Mouse (Mus musculus): ENCODE data around the gene Mrps18b. TPM values are rescaled to one million over a fixed set of nuclear protein-coding genes. Genes with fewer than 3 reads are reported as not detected.

Mrps18b gene
- polyA plus RNA-seq, 1 experiment from 2014 or later, result 75.7 TPM

DNA sequence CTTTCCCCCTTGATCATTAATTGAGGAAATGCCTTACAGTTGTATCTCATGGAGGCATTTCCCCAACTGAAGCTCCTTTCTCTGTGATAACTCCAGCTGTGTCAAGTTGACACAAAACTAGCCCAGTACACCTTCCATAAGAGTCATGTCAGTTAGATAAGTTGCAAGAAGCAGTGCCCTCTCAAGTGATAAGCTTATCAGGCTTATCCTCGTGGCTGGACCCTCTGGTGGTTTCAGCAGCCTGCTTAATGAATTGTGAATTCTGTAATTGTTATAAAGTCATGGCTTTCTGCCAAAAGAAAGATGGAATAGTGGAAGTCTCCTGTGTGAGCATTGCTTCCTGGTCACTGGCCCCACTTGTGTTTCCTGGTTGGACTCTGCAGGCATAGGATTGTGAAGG is 11.3 kb upstream of the Mrps18b start:
- H3K9me3 ChIP-seq, result no peaks in the 10 kb centered on the region
- H3K27ac ChIP-seq, result no peak overlapping the region
- WGBS, result 94% methylated on average over 1 of the region's 1 CpGs
- DNase-seq (ENCODE audit: low spot score), result no peak
- no peak overlapping the region for H3K4me3 ChIP-seq
- peaks cover 99% of the 10 kb centered on the region for H3K36me3 ChIP-seq
- H3K4me1 ChIP-seq (replicated peaks), result no peaks in the 10 kb centered on the region
- H3K27me3 ChIP-seq (ENCODE audit: insufficient read depth, poor library complexity, severe bottlenecking), result no peaks in the 10 kb centered on the region

DNA sequence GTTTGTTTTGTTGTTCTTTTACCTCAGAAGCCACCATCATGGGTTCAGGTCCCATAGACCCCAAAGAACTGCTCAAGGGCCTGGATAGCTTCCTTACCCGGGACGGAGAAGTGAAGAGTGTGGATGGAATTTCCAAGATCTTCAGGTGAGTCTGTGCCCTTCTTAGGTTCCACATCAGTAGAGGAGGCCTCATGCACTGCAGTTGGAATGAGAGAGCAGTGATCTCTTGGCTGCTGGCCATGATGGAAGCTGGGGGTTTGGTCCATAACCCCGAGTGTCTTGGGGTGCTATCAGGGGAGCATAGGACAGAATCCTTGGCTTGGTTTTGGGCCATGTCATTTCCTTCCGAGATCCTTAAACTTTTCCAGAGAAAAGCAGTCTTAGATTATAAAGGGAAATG is 7.1 kb upstream of the Mrps18b start:
- no peaks in the 10 kb centered on the region for H3K27me3 ChIP-seq (ENCODE audit: insufficient read depth, poor library complexity, severe bottlenecking)
- no peak overlapping the region for H3K4me3 ChIP-seq
- no peak for DNase-seq (ENCODE audit: low spot score)
- no peak overlapping the region for H3K27ac ChIP-seq
- H3K4me1 ChIP-seq (replicated peaks), result peaks cover 28% of the 10 kb centered on the region
- WGBS, result 94% methylated on average over 4 of the region's 4 CpGs
- H3K36me3 ChIP-seq, result peaks cover 69% of the 10 kb centered on the region
- no peaks in the 10 kb centered on the region for H3K9me3 ChIP-seq

DNA sequence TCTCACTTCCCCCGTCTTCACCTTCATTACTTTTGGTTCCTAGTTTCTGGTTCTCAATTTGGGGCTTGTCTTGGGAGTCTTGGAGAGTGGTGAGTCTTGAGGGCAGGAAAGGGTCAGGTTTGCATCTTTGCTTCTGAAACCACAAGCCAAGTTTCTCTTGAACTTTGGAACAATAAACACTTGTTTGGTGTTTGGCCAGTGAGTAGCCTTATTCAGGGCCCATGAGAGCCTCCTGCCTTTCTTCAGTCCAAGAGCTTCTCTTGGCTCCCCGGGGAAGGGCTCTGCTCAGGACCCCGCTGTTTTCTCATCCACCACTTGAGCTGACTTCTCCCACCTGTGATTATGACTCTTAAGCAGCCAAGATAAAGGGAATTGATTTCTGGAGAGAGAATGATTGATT is 6.4 kb upstream of the Mrps18b start:
- no peak for DNase-seq (ENCODE audit: low spot score)
- 92% methylated on average over 3 of the region's 3 CpGs for WGBS
- no peak overlapping the region for H3K4me3 ChIP-seq
- H3K4me1 ChIP-seq (replicated peaks), result peaks cover 28% of the 10 kb centered on the region
- no peaks in the 10 kb centered on the region for H3K27me3 ChIP-seq (ENCODE audit: insufficient read depth, poor library complexity, severe bottlenecking)
- H3K9me3 ChIP-seq, result no peaks in the 10 kb centered on the region
- H3K36me3 ChIP-seq, result peaks cover 67% of the 10 kb centered on the region
- H3K27ac ChIP-seq, result no peak overlapping the region

DNA sequence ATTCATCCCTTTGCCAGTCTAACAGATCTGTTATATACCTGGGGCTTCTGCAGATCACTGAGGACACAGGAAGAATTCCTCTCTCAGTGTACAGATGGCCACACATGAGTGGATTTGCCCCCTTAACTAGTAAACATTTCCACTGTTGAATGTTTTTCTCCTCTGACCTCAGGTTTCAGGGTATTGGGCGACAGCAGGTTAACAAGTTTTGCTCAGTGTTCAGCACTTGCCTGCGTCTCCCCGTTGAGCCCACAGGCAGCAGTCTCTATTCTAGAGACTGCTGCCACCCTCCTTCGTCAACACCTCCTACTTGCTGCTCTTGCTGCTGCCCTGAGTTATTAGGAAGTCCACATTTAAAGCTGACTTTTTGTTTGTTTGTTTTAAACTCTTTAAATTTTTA is 5.5 kb upstream of the Mrps18b start:
- 91% methylated on average over 4 of the region's 4 CpGs for WGBS
- H3K27ac ChIP-seq, result peak overlapping the region; percentile 40; the same call in 1 of the 2 replicates

DNA sequence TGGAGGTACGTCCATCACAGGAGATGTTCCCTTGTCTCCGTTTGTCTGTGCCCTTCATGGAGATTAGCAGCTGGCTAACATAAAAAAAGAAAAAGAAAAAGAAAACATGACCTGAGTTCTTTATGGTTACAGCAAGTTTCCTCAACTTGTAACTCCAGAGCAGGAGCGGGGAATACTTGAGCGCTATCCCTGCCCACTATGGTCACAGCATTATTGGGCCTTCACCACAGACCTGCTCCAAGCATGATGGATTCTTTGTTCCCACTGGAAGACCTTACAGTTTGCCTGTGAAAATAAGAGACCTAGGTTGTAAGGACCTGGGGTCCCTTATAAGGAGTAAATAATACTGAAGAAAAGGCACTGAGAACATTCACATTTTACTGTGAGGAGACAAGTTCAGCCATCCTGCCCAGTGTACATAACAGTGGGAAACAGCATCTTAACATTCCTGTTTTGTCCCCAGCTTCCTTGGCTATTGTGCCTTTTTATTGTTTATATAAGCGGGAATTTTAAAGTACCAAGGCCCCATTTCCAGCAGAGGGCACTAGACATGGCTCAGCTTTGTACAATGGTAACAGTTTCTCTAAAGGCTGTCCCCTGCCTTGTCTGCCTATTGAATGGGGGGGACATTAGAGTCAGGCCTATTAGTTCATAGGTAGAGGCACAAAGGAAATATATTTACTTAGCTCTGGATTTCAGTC is 4.8 kb upstream of the Mrps18b start:
- Histone ChIP-seq H3K36me3 (peaks cover 58% of the 10 kb centered on the region), H3K9me3 (no peaks in the 10 kb centered on the region), H3K4me1 (replicated peaks) (peaks cover 28% of the 10 kb centered on the region), H3K4me3 (no peak overlapping the region), H3K27me3 (ENCODE audit: insufficient read depth, poor library complexity, severe bottlenecking) (no peaks in the 10 kb centered on the region), H3K27ac (peak overlapping the region; percentile 99)
- 77% methylated on average over 5 of the region's 5 CpGs for WGBS
- DNase-seq (ENCODE audit: low spot score), result peak; percentile 40

More for the DNA sequence above, 5.5 kb upstream of the Mrps18b start:
- H3K4me1 ChIP-seq (replicated peaks), result peaks cover 28% of the 10 kb centered on the region
- no peak overlapping the region for H3K4me3 ChIP-seq
- no peaks in the 10 kb centered on the region for H3K27me3 ChIP-seq (ENCODE audit: insufficient read depth, poor library complexity, severe bottlenecking)
- H3K9me3 ChIP-seq, result no peaks in the 10 kb centered on the region
- no peak for DNase-seq (ENCODE audit: low spot score)
- H3K36me3 ChIP-seq, result peaks cover 65% of the 10 kb centered on the region

DNA sequence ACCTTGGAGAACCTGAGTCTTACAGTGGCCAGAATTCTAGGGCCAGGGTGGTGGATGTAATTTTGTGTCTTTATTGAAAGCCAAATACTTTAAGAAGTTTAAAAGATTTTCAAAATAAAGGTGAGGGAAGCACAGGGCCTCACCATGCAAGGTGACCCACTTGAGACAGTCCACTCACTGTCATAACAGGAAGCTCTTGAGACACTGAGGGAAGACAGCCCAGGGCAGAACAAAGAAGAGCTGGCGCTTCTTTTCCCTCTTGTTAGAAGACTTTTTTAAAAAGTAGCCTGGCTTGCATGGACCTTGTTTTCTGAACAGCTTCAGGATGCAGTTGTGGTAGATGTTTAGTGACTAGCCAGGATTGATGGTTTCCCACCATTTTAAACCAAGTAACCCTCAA is 4.2 kb upstream of the Mrps18b start:
- peaks cover 51% of the 10 kb centered on the region for H3K36me3 ChIP-seq
- no peaks in the 10 kb centered on the region for H3K27me3 ChIP-seq (ENCODE audit: insufficient read depth, poor library complexity, severe bottlenecking)
- H3K4me3 ChIP-seq, result peak overlapping the region; percentile 85
- H3K4me1 ChIP-seq (replicated peaks), result peaks cover 31% of the 10 kb centered on the region
- no peak for DNase-seq (ENCODE audit: low spot score)
- no peaks in the 10 kb centered on the region for H3K9me3 ChIP-seq
- H3K27ac ChIP-seq, result peak overlapping the region; percentile 99
- whole genome bisulfite sequencing, result 91% methylated on average over 1 of the region's 1 CpGs

GRCm38 (mm10) chr17:35919864-35920301 is 3.7 kb upstream of the Mrps18b start:
- Histone ChIP-seq H3K36me3 (peaks cover 46% of the 10 kb centered on the region), H3K27ac (peak overlapping the region; percentile 99), H3K27me3 (ENCODE audit: insufficient read depth, poor library complexity, severe bottlenecking) (no peaks in the 10 kb centered on the region), H3K4me1 (replicated peaks) (peaks cover 35% of the 10 kb centered on the region), H3K4me3 (peak overlapping the region; percentile 85), H3K9me3 (no peaks in the 10 kb centered on the region)
- no peak for DNase-seq (ENCODE audit: low spot score)
- 66% methylated on average over 6 of the region's 6 CpGs for WGBS

- peak overlapping the region; percentile 85 for H3K4me3 ChIP-seq
- no peaks in the 10 kb centered on the region for H3K27me3 ChIP-seq (ENCODE audit: insufficient read depth, poor library complexity, severe bottlenecking)
- peak overlapping the region; percentile 99 for H3K27ac ChIP-seq
- peaks cover 35% of the 10 kb centered on the region for H3K4me1 ChIP-seq (replicated peaks)
- no peaks in the 10 kb centered on the region for H3K9me3 ChIP-seq
- 22% methylated on average over 7 of the region's 7 CpGs for WGBS
- peaks cover 45% of the 10 kb centered on the region for H3K36me3 ChIP-seq
- DNase-seq (ENCODE audit: low spot score), result peak; percentile 91
Measured at GRCm38 (mm10) chr17:35919060-35919715, 3.0 kb upstream of the Mrps18b start.

DNA sequence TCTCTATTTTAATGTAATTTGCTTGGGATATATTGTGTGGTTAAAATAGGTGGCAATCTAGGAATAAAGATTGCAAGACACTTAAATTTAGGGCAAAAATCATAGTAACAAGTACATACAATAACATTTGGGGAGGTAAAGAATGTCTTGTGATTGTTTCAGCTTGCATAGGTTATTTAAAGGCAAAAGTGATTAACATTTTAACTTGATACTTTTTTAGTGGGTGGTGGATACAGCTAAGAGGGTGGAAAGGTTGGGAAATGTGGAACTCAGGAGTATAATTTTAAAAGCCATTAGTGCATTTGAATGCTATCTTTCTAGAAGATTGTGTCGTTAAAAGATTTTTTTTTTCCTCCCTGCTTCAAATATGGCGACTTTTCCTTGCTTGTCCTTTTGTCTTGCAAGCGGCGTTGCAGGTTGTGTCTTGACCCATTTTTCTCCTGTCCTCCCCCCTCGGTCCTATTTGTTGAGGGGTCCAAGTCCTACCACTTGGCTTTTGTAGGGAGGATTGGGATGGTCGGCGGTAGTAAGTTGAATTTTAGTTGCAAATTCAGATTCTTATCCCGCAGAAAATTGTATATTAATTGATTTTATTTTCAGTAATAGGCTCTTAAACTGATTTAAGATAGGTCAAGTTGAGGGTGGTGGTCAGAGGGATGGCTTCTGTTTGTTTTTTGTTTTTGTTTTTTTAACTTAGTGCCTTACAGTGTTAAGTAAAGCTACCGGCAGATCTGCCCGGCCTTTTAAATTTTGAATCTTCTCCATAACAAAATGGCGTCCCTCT is 2.3 kb upstream of the Mrps18b start:
- Histone ChIP-seq H3K27me3 (ENCODE audit: insufficient read depth, poor library complexity, severe bottlenecking) (no peaks in the 10 kb centered on the region), H3K27ac (peak overlapping the region; percentile 99), H3K9me3 (no peaks in the 10 kb centered on the region), H3K4me3 (peak overlapping the region; percentile 85), H3K36me3 (peaks cover 44% of the 10 kb centered on the region), H3K4me1 (replicated peaks) (peaks cover 35% of the 10 kb centered on the region)
- peak; percentile 57 for DNase-seq (ENCODE audit: low spot score)
- WGBS, result under 1% methylated on average over 11 of the region's 11 CpGs

GRCm38 (mm10) chr17:35917463-35918251 is 1.5 kb upstream of the Mrps18b start:
- under 1% methylated on average over 13 of the region's 13 CpGs for WGBS

DNA sequence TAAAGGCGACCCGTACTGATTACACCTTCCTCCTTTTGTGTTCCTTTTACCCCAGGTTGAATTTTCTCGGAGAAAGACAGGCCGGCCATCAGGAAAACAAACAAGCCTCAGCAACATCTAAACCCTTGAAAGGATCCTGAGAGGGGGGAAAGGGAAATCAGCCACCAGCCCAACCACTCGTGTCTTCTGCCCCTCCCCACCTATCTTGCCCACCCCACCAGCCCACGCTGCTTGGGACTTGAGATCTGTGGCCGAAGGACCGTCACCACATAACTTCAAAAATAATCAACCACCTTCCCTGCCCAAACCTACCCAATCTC is 914 bp upstream of the Mrps18b start:
- Histone ChIP-seq H3K4me1 (replicated peaks) (peaks cover 35% of the 10 kb centered on the region), H3K27me3 (ENCODE audit: insufficient read depth, poor library complexity, severe bottlenecking) (no peaks in the 10 kb centered on the region), H3K4me3 (peak overlapping the region; percentile 85), H3K9me3 (no peaks in the 10 kb centered on the region), H3K36me3 (peaks cover 45% of the 10 kb centered on the region), H3K27ac (peak overlapping the region; percentile 99)
- no peak for DNase-seq (ENCODE audit: low spot score)
- WGBS, result under 1% methylated on average over 8 of the region's 8 CpGs

More at GRCm38 (mm10) chr17:35917463-35918251, 1.5 kb upstream of the Mrps18b start:
- Histone ChIP-seq H3K9me3 (no peaks in the 10 kb centered on the region), H3K27me3 (ENCODE audit: insufficient read depth, poor library complexity, severe bottlenecking) (no peaks in the 10 kb centered on the region), H3K4me1 (replicated peaks) (peaks cover 35% of the 10 kb centered on the region), H3K4me3 (peak overlapping the region; percentile 85), H3K36me3 (peaks cover 44% of the 10 kb centered on the region), H3K27ac (peak overlapping the region; percentile 99)
- DNase-seq (ENCODE audit: low spot score), result peak; percentile 69

- H3K4me3 ChIP-seq, result peak overlapping the region; percentile 85
- peaks cover 59% of the 10 kb centered on the region for H3K36me3 ChIP-seq
- no peaks in the 10 kb centered on the region for H3K27me3 ChIP-seq (ENCODE audit: insufficient read depth, poor library complexity, severe bottlenecking)
- DNase-seq (ENCODE audit: low spot score), result no peak
- H3K27ac ChIP-seq, result peak overlapping the region; percentile 99
- peaks cover 23% of the 10 kb centered on the region for H3K4me1 ChIP-seq (replicated peaks)
- WGBS, result 3% methylated on average over 28 of the region's 28 CpGs
- no peaks in the 10 kb centered on the region for H3K9me3 ChIP-seq
Measured at GRCm38 (mm10) chr17:35915538-35916296, 472 bp downstream of the Mrps18b start.
